Mouse (Mus musculus) ZHBTc4 (cell line): ENCODE data around the gene Thada.
"Not testable (repeated sequence)": the region's sequence is repeated elsewhere in the genome, so short reads cannot be mapped to it uniquely, and the experiment has no call there.

ENCODE experiments used
- DNase-seq: peaks from one replicate; pipeline ENCODE4 v3.0.0-alpha.2; 2011; ENCODE audit warnings: low read depth, low spot score

The Thada gene

DNA sequence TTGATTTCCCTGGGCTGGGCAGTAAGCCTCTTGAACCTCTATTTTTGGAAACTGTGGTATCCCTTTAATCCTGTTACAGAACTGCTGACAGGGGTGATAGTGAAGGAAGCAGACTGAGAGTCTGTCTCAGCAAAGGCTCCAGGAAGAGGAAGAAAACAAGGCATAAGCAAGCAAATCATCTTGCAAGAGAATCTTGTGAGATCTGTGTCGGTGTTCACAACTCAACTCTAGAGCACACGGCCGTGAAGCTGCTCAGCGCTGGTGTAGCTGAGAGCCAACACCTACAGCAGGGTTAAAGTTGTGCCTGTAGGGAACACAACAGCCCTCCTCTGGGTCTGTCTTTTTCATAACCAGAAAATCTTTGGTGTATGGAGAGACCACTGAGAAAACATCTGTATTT lies 172.8 kb downstream of the Thada start:
- no peak for DNase-seq

DNA sequence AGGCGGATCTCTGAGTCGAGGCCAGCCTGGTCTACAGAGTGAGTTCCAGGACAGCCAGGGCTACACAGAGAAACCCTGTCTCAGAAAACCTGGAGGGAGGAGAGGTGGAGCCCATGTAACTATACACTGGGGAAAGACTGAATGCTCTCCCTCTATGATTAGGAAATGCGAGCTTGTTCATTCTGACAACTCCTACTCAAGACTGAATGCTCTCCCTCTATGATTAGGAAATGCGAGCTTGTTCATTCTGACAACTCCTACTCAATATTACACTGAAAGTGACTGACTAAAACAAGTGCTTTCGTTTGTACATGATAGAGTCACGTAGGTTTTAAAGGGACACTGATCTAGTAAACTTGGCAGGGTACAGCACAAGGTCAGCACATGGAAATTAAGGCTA lies 174.8 kb downstream of the Thada start:
- DNase-seq, result not testable (repeated sequence)

- no peak for DNase-seq
These were observed 178.2 kb downstream of the Thada start for GRCm38 (mm10) chr17:84287675-84288420.

- DNase-seq, result no peak
These were observed 179.5 kb downstream of the Thada start for GRCm38 (mm10) chr17:84286536-84286935.

DNA sequence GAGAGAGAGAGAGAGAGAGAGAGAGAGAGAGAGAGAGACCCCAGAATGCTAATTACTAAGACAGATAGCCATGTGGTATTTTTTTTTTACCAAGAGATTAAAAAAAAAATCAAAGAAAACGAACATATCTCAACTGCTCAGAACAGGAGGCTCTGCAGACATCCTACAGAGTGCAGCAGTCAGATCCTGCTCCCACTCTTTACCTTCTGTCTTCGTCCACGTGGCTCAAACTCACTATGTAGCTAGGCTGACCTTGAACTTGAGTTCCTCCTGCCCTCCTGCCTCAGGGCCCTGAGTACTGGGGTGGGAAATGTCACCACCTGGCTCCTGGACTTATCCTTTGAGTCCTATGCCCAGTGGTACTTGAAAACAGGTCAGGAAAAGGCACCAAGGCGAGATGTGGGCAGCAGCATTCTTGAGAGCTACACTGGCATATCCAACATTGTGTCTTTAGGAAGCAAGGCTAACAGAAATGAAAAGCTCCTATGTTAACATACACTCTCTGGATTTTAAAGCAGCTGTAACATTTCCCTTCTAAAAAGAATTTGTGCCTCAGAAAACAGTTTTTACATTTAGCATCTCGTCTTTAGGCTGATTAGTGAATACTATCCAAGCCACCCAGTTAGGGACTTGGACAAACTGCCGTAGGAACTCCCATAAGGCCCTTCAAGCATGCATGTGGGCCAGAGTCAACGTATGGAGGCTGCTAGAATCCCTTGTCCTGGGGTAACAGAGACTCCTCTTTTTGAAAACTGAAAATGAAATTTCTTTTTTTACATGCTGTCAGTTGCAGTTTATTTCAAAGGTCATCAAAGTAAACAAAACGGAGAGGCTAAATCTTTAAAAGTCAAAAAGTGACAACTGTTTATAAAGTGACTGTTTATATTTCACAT lies 183.4 kb downstream of the Thada start:
- DNase-seq, result no peak

- DNase-seq, result no peak
These were observed 187.0 kb downstream of the Thada start for GRCm38 (mm10) chr17:84279001-84279400.

GRCm38 (mm10) chr17:84278193-84278953 lies 187.6 kb downstream of the Thada start:
- DNase-seq, result no peak

- DNase-seq, result no peak
These were observed 191.0 kb downstream of the Thada start for GRCm38 (mm10) chr17:84274999-84275398.

- no peak for DNase-seq
These were observed 191.8 kb downstream of the Thada start for GRCm38 (mm10) chr17:84274163-84274562.

- DNase-seq, result no peak
These were observed 193.3 kb downstream of the Thada start for GRCm38 (mm10) chr17:84272557-84273261.

GRCm38 (mm10) chr17:84271566-84272202 lies 194.3 kb downstream of the Thada start:
- DNase-seq, result no peak

GRCm38 (mm10) chr17:84269722-84270121 lies 196.3 kb downstream of the Thada start:
- DNase-seq, result no peak

GRCm38 (mm10) chr17:84268450-84268849 lies 197.6 kb downstream of the Thada start:
- DNase-seq, result no peak

- no peak for DNase-seq
These were observed 198.4 kb downstream of the Thada start for GRCm38 (mm10) chr17:84267456-84268074.

- no peak for DNase-seq
These were observed 199.7 kb downstream of the Thada start for GRCm38 (mm10) chr17:84266161-84266948.

DNA sequence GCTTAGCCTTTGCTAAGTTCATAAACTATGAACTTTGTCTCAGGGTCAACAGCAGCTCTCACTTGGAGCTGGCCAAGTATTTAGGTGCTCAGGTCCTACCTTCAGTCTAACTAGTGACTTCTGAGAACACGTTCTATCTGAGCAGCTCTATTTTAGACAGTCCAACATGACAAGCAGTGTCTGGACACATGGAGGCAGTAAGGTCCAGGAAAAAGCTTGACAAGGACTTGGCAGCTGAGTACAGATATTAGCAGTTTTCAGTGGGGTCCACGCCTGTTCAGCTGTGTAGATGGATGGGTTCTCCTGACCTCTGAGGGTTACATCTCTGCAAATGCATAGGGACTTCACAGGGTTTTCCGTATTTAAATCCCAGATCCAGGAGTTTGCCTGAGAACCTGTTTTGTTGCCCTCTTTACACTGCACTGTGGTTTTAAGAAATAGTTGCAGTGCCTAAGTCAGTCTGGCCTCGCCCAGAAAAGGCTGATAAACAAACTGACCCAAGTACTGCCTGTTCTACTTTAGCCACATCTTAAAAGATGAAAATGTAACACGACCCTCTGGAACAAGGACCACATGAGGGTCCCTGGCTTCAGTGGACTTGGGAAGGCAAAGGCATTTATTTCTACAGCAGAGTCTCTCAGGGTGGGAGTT lies 200.4 kb downstream of the Thada start:
- DNase-seq, result no peak

DNA sequence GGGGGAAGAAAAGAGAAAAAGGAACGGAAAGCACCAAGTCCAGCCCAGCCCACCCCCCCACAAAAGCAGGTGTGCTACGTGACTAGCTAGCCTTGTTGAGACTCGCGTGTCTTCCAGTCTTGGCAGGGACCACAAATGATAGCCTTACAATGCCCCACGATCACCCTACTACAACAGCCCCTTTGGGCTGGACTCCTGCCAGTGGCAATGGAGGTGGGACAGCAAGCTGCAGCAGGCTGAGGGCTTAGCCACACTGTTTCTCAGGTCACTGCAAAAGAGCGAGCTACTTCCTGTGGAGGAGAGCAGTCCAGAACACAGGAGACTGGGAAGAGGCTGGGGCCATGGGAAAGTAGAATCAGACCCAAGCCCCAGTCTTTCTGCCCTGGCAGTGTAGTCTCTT lies 201.7 kb downstream of the Thada start:
- DNase-seq, result no peak

- DNase-seq, result no peak
These were observed 202.4 kb downstream of the Thada start for GRCm38 (mm10) chr17:84263591-84263990.

DNA sequence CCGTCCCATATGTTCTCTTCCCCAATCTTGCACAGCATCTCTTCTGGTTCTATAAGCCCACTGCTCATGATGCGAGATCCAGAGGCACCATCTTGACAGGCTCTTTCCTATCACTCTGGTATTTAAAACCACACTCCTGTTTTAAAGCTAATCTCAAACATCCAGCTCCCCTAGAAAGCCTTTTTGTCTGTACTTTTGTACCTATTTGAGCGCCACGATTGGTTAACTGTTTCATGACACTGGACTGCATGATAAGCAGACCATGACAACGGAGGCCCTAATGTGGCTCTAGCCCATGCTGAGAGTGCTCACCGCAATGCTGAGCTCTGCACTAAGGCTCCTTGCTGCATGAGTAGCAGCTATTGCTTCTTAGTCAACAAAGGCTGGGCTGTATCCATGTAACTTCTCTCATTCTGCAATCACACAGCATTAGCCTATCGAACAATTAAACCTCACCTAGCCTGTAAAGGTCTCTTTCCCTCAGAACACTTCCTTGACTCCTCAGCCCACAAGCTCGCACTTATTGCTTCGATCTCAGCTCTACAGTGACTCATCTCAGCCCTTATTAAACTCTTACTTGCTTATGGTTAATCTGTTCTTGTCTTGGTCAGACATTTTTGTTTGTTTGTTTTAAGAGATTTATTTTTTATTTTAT lies 203.6 kb downstream of the Thada start:
- no peak for DNase-seq
